Mouse (Mus musculus): ENCODE data around the gene Atg10.
A peak's percentile ranks its signal among the peaks of the same experiment; 100 is the strongest.

Atg10 gene

GRCm38 (mm10) chr13:91037405-91037804 lies 186.4 kb downstream of the Atg10 start:
- DNase-seq (ENCODE audit: low read depth, low spot score) = no peak

GRCm38 (mm10) chr13:91031836-91032235 lies 191.9 kb downstream of the Atg10 start:
- no peak for DNase-seq (ENCODE audit: low read depth, low spot score)

DNA sequence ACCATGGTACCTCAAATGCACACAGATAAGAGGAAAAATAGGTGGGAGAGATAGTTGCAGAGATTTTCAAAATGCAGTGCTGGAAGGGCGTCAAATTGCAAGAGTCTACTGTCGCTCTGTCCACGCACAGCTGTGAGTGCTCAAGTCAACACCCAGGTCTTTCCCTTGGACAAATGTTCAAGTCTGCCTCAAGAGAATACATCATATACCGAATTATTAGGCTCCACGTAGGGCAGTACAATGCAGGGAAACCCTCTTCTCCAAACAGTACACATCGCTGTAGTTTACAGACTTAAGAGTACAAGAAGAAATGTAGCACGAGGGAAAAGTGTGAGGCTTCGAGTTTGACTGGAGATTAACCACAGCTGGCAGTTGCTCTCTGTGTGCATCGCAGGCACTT lies 200.3 kb downstream of the Atg10 start:
- DNase-seq (ENCODE audit: low read depth, low spot score) = no peak

DNA sequence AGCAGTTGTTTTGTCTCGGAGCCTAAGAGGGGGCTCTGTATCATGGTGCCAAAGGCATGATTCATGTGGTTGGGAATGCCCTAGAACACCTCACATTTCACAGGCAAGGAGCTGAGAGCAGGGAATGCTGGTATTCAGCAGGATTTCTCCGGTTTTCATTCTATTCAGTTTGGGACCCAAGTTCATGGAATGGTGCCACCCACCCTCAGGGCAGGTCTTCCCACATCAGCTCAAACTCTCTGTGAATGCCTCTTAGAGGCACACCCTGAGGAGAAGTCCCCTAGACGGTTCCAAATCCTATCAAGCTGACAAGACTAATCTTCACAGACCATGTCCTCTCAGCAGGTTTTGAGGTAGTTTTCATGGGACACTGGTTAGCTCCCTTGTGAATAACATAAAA lies 211.9 kb downstream of the Atg10 start:
- no peak for DNase-seq (ENCODE audit: low read depth, low spot score)

DNA sequence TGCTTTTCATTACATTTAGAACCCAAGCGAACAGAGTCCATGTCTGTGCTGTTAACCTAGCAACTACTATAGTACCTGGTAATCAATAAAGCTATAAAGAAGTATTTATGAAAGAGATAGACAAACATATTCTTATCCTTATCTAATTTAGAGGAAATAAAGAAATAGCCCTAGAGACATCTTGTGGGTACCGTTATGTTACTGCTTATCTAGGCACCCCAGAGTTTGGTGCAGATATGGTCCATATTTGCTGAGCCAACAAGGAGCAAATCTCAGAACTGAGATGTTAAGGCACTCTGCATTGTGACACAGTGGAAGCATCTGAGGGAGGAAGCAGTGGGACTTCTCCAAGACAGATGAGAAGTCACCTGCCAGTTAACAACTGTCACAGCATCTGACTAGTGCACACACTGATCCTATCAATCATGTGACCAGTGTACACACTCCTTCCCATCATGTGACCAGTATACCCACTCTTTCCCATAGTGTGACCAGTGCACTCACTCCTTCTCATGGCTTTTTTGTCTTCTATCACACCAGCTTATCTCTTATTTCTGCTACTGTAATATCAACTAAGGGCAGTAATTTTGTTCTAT lies 228.6 kb downstream of the Atg10 start:
- no peak for DNase-seq (ENCODE audit: low read depth, low spot score)

DNA sequence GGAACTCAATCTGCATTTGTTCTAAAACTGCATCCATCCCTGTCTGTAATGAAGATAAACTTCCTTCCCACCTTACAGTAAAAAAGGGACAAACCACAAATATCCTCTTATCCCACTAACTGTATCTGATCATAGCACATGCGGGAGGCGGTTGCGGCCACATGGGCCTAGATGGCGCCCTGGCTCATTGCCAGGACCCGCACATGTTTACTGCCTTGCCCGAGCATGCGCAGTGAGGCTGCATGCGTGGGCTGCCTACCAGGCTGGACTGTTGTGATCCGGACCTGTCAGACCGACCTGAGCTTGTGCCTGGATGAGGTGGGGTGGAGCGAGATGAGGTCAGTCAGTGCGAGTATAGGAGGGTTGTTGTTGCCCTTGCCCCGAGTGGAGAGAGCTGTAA lies 230.2 kb downstream of the Atg10 start:
- DNase-seq (ENCODE audit: low read depth, low spot score) = peak; percentile 31

GRCm38 (mm10) chr13:90992948-90993347 lies 230.8 kb downstream of the Atg10 start:
- no peak for DNase-seq (ENCODE audit: low read depth, low spot score)

DNA sequence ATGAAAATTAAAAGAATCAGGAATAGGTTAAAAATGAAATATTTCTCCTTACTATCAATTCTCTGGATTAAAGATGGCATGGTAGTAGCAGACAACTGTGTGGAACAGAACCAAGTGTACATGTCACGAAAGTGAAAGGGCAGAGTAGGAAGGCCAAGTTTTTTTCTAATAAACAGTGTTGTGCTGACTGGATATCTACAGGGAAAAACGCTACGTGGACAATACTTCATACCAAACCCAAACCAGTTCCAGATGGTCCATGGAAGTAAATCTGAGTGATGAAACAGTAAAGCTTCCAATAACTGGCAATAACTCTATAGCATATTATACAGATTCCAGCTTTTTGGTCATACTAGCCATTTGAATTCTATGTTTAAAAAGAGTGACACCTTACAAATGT lies 235.5 kb downstream of the Atg10 start:
- no peak for DNase-seq (ENCODE audit: low read depth, low spot score)

DNA sequence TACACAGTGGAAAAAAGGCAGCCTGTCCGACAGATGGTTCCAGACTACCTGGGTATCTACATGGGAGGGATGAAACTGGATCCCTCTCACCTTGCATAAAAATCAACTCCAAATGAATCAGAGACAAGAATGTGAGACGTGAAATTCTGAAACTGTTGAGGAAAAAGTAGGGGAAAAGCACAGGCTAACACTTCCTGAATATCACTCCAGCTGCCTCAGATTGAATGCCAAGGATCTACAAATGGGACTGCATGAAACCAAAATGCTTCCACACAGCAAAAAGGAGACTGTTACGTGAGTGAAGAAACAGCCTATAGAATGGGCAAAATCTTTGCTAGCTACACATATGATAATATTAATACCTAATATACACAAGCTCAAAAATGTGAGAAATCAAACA lies 238.4 kb downstream of the Atg10 start:
- DNase-seq (ENCODE audit: low read depth, low spot score) = no peak

- no peak for DNase-seq (ENCODE audit: low read depth, low spot score)
Observed at GRCm38 (mm10) chr13:90984073-90984472, 239.7 kb downstream of the Atg10 start.

DNA sequence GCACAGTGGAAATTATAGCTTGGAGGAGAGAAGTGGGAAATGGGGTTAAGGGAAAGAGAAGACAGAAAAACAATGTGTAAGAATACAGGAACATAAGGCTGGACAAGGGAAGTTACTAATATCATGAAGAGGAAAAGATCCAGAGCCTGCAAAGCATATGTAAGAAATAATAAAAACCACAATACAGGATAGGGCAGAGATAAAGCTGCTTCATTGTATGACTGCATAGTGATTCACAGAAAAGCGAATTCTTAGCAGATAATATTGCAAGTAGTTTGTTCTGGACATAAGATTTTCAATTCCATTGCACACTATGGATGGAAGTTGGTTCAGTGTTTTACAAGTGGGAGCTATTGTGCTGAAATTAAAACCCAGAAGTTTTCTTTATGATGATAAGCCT lies 242.0 kb downstream of the Atg10 start:
- DNase-seq (ENCODE audit: low read depth, low spot score) = no peak

- DNase-seq (ENCODE audit: low read depth, low spot score) = no peak
Observed at GRCm38 (mm10) chr13:90980878-90981674, 242.7 kb downstream of the Atg10 start.

DNA sequence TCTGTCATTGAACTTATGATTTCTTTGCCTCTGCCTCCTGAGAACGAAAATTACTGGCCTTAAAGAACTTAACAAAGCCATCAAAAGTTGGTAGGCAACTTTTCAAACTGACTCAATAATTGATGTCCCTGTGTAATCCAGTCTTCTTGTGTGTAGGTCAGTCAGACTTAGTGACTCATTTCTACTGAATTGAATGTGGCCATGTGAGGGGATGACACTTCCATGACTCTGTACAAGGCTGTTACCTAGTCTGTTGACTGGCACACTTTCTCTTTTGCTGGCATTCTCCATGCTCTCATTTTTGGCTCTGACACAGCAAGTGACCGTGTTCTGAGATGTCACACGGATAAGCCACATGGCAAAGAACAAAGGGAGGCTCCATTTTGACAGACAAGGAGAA lies 246.7 kb downstream of the Atg10 start:
- DNase-seq (ENCODE audit: low read depth, low spot score) = no peak

DNA sequence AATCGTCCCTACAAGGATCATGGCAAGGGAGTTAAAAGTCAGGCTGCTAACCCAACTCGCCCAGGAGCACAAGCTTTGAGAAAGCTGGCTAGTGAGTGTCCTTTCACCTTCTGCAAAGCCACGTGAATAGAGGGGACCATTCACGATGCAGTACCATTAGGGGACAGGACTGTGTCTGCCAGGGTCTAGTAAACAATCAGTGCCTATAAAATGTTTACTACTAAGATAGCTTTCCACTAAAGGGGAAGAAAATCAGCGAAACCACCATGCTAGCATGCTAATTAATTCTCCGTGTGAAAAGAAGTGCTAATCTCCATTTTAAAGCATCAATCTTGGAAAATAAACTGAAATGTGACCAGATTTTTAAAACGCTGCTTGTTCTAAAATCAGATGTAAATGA lies 250.4 kb downstream of the Atg10 start:
- no peak for DNase-seq (ENCODE audit: low read depth, low spot score)

- no peak for DNase-seq (ENCODE audit: low read depth, low spot score)
Observed at GRCm38 (mm10) chr13:90970259-90971017, 253.3 kb downstream of the Atg10 start.

- DNase-seq (ENCODE audit: low read depth, low spot score) = no peak
Observed at GRCm38 (mm10) chr13:90968940-90969339, 254.8 kb downstream of the Atg10 start.

DNA sequence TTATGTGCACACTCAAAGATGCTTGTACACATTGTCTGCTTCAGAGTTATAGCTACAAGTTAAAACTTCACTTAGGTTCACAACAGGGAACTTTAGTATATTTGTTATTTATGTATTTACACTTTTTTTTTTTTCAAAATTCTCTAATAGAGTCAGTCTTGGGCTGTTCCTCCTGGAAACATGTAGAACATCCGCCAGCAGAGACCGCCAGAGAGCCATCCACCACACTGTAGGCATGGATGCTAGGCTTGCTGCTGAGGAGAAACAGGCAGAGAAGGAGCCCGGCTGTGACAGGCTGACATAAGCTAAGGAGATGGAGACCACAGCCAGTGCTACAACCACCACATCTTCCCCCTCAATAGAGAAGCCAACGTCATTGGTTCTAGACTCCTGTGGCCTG lies 256.3 kb downstream of the Atg10 start:
- DNase-seq (ENCODE audit: low read depth, low spot score) = peak; percentile 68

- no peak for DNase-seq (ENCODE audit: low read depth, low spot score)
Observed at GRCm38 (mm10) chr13:90965996-90966395, 257.8 kb downstream of the Atg10 start.

- no peak for DNase-seq (ENCODE audit: low read depth, low spot score)
Observed at GRCm38 (mm10) chr13:90964511-90964910, 259.3 kb downstream of the Atg10 start.

DNA sequence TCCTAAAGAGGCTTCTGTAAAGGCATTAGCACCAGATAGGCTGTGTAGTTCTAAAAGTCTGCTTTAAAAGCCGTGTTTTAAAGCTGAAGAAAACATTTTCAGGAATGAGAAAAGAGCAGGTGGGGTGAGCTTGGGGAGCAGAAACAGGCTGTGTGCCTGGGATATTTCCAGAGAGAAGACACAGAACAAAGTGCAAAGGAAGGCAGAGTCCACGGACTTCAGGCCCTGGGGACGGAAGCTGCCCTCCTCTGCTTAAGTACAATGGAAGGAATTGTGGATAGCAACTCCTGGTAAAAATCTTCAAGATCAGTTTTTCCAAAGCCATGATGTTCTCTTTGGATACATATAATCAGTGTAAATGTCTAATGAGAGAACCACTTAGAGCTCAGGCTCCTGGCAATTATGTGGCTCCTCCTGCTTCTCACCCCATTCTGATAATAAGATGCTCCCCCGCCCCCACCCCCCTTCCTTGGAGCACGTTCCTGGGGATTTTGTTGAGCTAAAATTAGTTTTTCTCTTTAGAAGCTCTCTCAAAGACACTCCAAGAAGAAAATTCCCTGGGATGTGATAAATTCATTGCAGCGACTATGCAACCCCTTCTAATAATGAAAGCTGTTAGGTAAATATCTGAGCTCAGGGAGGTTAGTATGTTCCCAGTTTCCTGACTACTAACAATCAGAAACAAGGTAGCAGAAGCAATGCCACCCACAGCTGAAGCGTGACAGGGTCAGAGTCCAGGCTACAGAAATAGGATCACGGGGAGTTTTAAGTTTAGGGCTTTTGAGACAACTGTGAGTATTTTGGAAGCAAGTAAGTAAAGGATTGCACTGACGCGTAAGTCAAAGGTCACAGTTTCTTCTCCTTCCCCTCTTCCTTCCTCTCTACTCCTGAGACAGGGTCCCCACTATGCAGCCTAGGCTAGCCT lies 260.7 kb downstream of the Atg10 start:
- DNase-seq (ENCODE audit: low read depth, low spot score) = no peak

DNA sequence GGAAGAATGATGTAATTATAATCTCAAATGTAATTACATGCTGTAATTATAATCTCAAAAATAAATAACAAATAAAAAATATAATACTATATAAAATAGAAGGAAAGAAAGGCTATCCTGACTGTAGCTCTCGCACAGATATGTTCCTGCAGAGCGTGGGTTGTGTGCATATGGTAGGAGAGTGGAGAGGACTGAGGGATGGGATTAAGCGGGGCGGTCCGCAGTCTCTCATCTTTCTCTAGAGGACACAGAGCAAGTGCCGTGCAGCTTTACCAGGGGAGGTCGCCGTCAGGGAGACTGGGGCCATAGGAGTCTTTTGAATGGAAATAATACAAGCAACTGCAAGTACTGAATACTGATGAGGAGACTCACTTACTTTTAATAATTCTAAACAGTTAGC lies 263.2 kb downstream of the Atg10 start:
- DNase-seq (ENCODE audit: low read depth, low spot score) = no peak

- no peak for DNase-seq (ENCODE audit: low read depth, low spot score)
Observed at GRCm38 (mm10) chr13:90958894-90959293, 264.9 kb downstream of the Atg10 start.
